ENCODE assay signal across 25 mouse cellular contexts in the genomic region with DNA sequence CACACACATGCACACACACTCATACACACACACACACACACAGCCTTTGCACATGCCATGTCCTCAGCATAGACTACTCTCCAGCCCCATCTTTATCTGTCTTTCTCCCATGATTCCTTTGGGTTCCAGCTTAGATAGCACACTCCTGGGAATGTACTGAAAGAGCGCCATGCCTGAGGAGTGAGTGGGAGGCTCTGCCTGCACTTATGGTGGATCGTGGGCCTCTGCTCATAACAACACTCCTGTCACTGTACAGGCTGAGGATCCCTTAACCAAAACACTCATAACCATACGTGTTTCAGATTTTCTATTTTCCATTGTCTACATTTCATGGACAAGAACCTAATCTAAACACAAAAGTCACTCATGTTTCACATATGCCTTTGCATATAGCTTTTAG.
"Had no signal": no experiment of that assay in that cellular context is flagged by ENCODE, and none has a peak within 500 bp of the region (broad histone marks: within the 10 kb centered on the region; RNA-seq: fewer than 3 reads in every experiment).

No protein-coding gene starts in this region.

- H3K9me3 ChIP-seq: heart, embryonic 10.5 days; heart, embryonic 12.5 days; hindbrain, embryonic 10.5 days; hindbrain, embryonic 12.5 days; intestine, embryonic 15.5 days; limb, embryonic 13.5 days; limb, embryonic 15.5 days; liver, embryonic 12.5 days had no signal

- H3K36me3 ChIP-seq: heart, embryonic 10.5 days; heart, embryonic 12.5 days; hindbrain, embryonic 10.5 days; hindbrain, embryonic 12.5 days; intestine, embryonic 15.5 days; limb, embryonic 13.5 days; limb, embryonic 15.5 days; liver, embryonic 12.5 days had no signal

- H3K4me3 ChIP-seq: gastrocnemius, adult 2 months; heart, embryonic 10.5 days; heart, embryonic 12.5 days; hindbrain, embryonic 10.5 days; hindbrain, embryonic 12.5 days; intestine, embryonic 15.5 days; limb, embryonic 13.5 days; limb, embryonic 15.5 days; liver, embryonic 12.5 days had no signal

- DNase-seq: gastrocnemius, adult 2 months; gastrocnemius, postnatal 10 days; gastrocnemius, postnatal 25 days; heart, adult 18-20 months; heart, postnatal 10 days; heart, postnatal 4 days; kidney, adult 18-20 months; kidney, adult 8-10 months; kidney, postnatal 10 days; kidney, postnatal 25 days; kidney, postnatal 4 days; layer of hippocampus, adult 9-11 months; layer of hippocampus, postnatal 36 days had no signal

- H3K27me3 ChIP-seq: heart, embryonic 12.5 days; intestine, embryonic 15.5 days; limb, embryonic 13.5 days; limb, embryonic 15.5 days; liver, embryonic 12.5 days had no signal

- H3K27ac ChIP-seq: gastrocnemius, adult 2 months; heart, embryonic 10.5 days; hindbrain, embryonic 10.5 days; hindbrain, embryonic 12.5 days; hindbrain, embryonic 14.5 days; intestine, embryonic 15.5 days; limb, embryonic 13.5 days; limb, embryonic 15.5 days; liver, embryonic 12.5 days had no signal

- H3K4me1 ChIP-seq: heart, embryonic 10.5 days; heart, embryonic 12.5 days; intestine, embryonic 15.5 days; liver, embryonic 12.5 days had no signal

- ATAC-seq: hindbrain, embryonic 16.5 days; inflammation-experienced regulatory T-cells, adult 6 months; intestine, embryonic 15.5 days; intestine, postnatal 0 days; liver, embryonic 12.5 days had no signal
